Mouse (Mus musculus): ENCODE data around the gene Rab19. TPM values are rescaled to one million over a fixed set of nuclear protein-coding genes. Genes with fewer than 3 reads are reported as not detected.
"Not testable (repeated sequence)": the region's sequence is repeated elsewhere in the genome, so short reads cannot be mapped to it uniquely, and the experiment has no call there.

Rab19 gene
- polyA plus RNA-seq, 1 experiment = 0.90 TPM

GRCm38 (mm10) chr6:39377311-39377827 is 3.6 kb upstream of the Rab19 start, which contains the start of gene Slc37a3:
Slc37a3 (minus strand) TSS chr6:39377675.
- Histone ChIP-seq H3K4me3 (ENCODE audit: low read depth, low read length) (peak within 1 kb of the TSS; percentile 83), H3K9me3 (replicated peaks; ENCODE audit: control insufficient read depth, insufficient read depth, low read length, poor library complexity, severe bottlenecking) (no peaks in the 10 kb centered on the region), H3K4me1 (ENCODE audit: control insufficient read depth, insufficient read depth, low read length) (peaks cover 3% of the 10 kb centered on the region), H3K36me3 (ENCODE audit: control insufficient read depth, insufficient read depth, low read length, poor library complexity, severe bottlenecking) (peaks cover 2% of the 10 kb centered on the region; the same call in 1 of the 2 replicates), H3K9ac (ENCODE audit: low read depth, poor library complexity, severe bottlenecking) (peak within 1 kb of the TSS; percentile 73), H3K27me3 (ENCODE audit: control insufficient read depth, insufficient read depth, low read length, poor library complexity, severe bottlenecking) (no peaks in the 10 kb centered on the region), H3K27ac (ENCODE audit: insufficient read depth, low read length) (no peak within 1 kb of the TSS)
- peak; percentile 35 for TF ChIP-seq POLR2A (IDR thresholded peaks at IDR 0.05; ENCODE audit: insufficient read depth, low read length)
- peak; percentile 54; the same call in 1 of the 2 replicates for TF ChIP-seq EP300 (IDR thresholded peaks at IDR 0.05; ENCODE audit: insufficient read depth, low read depth, low read length)
- TF ChIP-seq CTCF (IDR thresholded peaks at IDR 0.05; ENCODE audit: low read depth, low read length) = no peak

GRCm38 (mm10) chr6:39378161-39378835 is 2.7 kb upstream of the Rab19 start:
- H3K4me3 ChIP-seq (ENCODE audit: low read depth, low read length); H3K27ac ChIP-seq (ENCODE audit: insufficient read depth, low read length); H3K36me3 ChIP-seq (ENCODE audit: control insufficient read depth, insufficient read depth, low read length, poor library complexity, severe bottlenecking); H3K4me1 ChIP-seq (ENCODE audit: control insufficient read depth, insufficient read depth, low read length); H3K27me3 ChIP-seq (ENCODE audit: control insufficient read depth, insufficient read depth, low read length, poor library complexity, severe bottlenecking); H3K9ac ChIP-seq (ENCODE audit: low read depth, poor library complexity, severe bottlenecking); H3K9me3 ChIP-seq (replicated peaks; ENCODE audit: control insufficient read depth, insufficient read depth, low read length, poor library complexity, severe bottlenecking): not testable (repeated sequence)

- peaks cover 2% of the 10 kb centered on the region; the same call in 1 of the 2 replicates for H3K36me3 ChIP-seq (ENCODE audit: control insufficient read depth, insufficient read depth, low read length, poor library complexity, severe bottlenecking)
- no peak overlapping the region for H3K4me3 ChIP-seq (ENCODE audit: low read depth, low read length)
- no peak overlapping the region for H3K27ac ChIP-seq (ENCODE audit: insufficient read depth, low read length)
- TF ChIP-seq CTCF (IDR thresholded peaks at IDR 0.05; ENCODE audit: low read depth, low read length) = no peak
- TF ChIP-seq EP300 (IDR thresholded peaks at IDR 0.05; ENCODE audit: insufficient read depth, low read depth, low read length) = no peak
- TF ChIP-seq POLR2A (IDR thresholded peaks at IDR 0.05; ENCODE audit: insufficient read depth, low read length) = no peak
- H3K9ac ChIP-seq (ENCODE audit: low read depth, poor library complexity, severe bottlenecking) = no peak overlapping the region
- no peaks in the 10 kb centered on the region for H3K9me3 ChIP-seq (replicated peaks; ENCODE audit: control insufficient read depth, insufficient read depth, low read length, poor library complexity, severe bottlenecking)
- no peaks in the 10 kb centered on the region for H3K4me1 ChIP-seq (ENCODE audit: control insufficient read depth, insufficient read depth, low read length)
- H3K27me3 ChIP-seq (ENCODE audit: control insufficient read depth, insufficient read depth, low read length, poor library complexity, severe bottlenecking) = no peaks in the 10 kb centered on the region
Measured at GRCm38 (mm10) chr6:39379224-39379623, 1.8 kb upstream of the Rab19 start.

GRCm38 (mm10) chr6:39379749-39380148 is 1.2 kb upstream of the Rab19 start:
- Histone ChIP-seq H3K36me3 (ENCODE audit: control insufficient read depth, insufficient read depth, low read length, poor library complexity, severe bottlenecking) (no peaks in the 10 kb centered on the region; the same call in 1 of the 2 replicates), H3K27ac (ENCODE audit: insufficient read depth, low read length) (no peak overlapping the region), H3K27me3 (ENCODE audit: control insufficient read depth, insufficient read depth, low read length, poor library complexity, severe bottlenecking) (no peaks in the 10 kb centered on the region), H3K9ac (ENCODE audit: low read depth, poor library complexity, severe bottlenecking) (no peak overlapping the region), H3K9me3 (replicated peaks; ENCODE audit: control insufficient read depth, insufficient read depth, low read length, poor library complexity, severe bottlenecking) (no peaks in the 10 kb centered on the region), H3K4me1 (ENCODE audit: control insufficient read depth, insufficient read depth, low read length) (no peaks in the 10 kb centered on the region), H3K4me3 (ENCODE audit: low read depth, low read length) (no peak overlapping the region)
- TF ChIP-seq CTCF (IDR thresholded peaks at IDR 0.05; ENCODE audit: low read depth, low read length) (no peak), POLR2A (IDR thresholded peaks at IDR 0.05; ENCODE audit: insufficient read depth, low read length) (no peak), EP300 (IDR thresholded peaks at IDR 0.05; ENCODE audit: insufficient read depth, low read depth, low read length) (no peak)

- Histone ChIP-seq H3K27me3 (ENCODE audit: control insufficient read depth, insufficient read depth, low read length, poor library complexity, severe bottlenecking) (no peaks in the 10 kb centered on the region), H3K9me3 (replicated peaks; ENCODE audit: control insufficient read depth, insufficient read depth, low read length, poor library complexity, severe bottlenecking) (no peaks in the 10 kb centered on the region), H3K27ac (ENCODE audit: insufficient read depth, low read length) (no peak overlapping the region), H3K36me3 (ENCODE audit: control insufficient read depth, insufficient read depth, low read length, poor library complexity, severe bottlenecking) (no peaks in the 10 kb centered on the region), H3K4me1 (ENCODE audit: control insufficient read depth, insufficient read depth, low read length) (no peaks in the 10 kb centered on the region), H3K9ac (ENCODE audit: low read depth, poor library complexity, severe bottlenecking) (no peak overlapping the region), H3K4me3 (ENCODE audit: low read depth, low read length) (no peak overlapping the region)
- no peak for TF ChIP-seq CTCF (IDR thresholded peaks at IDR 0.05; ENCODE audit: low read depth, low read length)
- no peak for TF ChIP-seq POLR2A (IDR thresholded peaks at IDR 0.05; ENCODE audit: insufficient read depth, low read length)
- TF ChIP-seq EP300 (IDR thresholded peaks at IDR 0.05; ENCODE audit: insufficient read depth, low read depth, low read length) = no peak
Measured at GRCm38 (mm10) chr6:39380276-39380675, 699 bp upstream of the Rab19 start.

- no peaks in the 10 kb centered on the region for H3K9me3 ChIP-seq (replicated peaks; ENCODE audit: control insufficient read depth, insufficient read depth, low read length, poor library complexity, severe bottlenecking)
- H3K36me3 ChIP-seq (ENCODE audit: control insufficient read depth, insufficient read depth, low read length, poor library complexity, severe bottlenecking) = peaks cover 16% of the 10 kb centered on the region; the same call in 1 of the 2 replicates
- no peaks in the 10 kb centered on the region for H3K4me1 ChIP-seq (ENCODE audit: control insufficient read depth, insufficient read depth, low read length)
- H3K4me3 ChIP-seq (ENCODE audit: low read depth, low read length) = no peak overlapping the region
- H3K27me3 ChIP-seq (ENCODE audit: control insufficient read depth, insufficient read depth, low read length, poor library complexity, severe bottlenecking) = no peaks in the 10 kb centered on the region
- no peak overlapping the region for H3K9ac ChIP-seq (ENCODE audit: low read depth, poor library complexity, severe bottlenecking)
- 0 out of 2 replicates have a peak overlapping the region, but pooled peaks have one; percentile 4 for H3K27ac ChIP-seq (ENCODE audit: insufficient read depth, low read length)
- TF ChIP-seq EP300 (IDR thresholded peaks at IDR 0.05; ENCODE audit: insufficient read depth, low read depth, low read length) (no peak), CTCF (IDR thresholded peaks at IDR 0.05; ENCODE audit: low read depth, low read length) (no peak), POLR2A (IDR thresholded peaks at IDR 0.05; ENCODE audit: insufficient read depth, low read length) (no peak)
Measured at GRCm38 (mm10) chr6:39389988-39390387, 9.0 kb downstream of the Rab19 start.

Measured in ES-Bruce4 (cell line).